Mouse (Mus musculus): ENCODE data around the gene Fam196a.

DNA sequence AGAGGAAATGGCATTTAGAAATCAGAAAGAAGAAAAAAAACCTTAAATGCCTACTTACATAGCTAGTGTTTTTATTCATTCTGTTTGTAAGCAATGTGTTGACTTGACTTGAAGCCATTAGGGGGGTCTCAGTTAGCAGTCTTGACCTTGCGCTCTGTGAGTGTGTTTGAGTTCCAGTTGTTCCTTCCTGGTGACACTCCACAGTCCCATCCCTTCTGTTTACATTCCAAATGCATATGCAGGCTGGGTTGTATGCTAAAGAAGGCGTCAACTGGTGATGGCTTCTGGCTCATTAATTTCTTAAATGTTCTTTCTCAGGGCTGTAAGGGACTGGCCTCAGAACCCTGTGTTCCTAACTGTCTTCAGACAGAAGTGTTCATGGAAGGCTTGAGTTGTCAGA, 23.4 kb upstream of the Fam196a start:
- no peak for TF ChIP-seq CTCF (conservative IDR thresholded peaks at IDR 0.05; ENCODE audit: insufficient read depth, insufficient read length, low read depth, low read length)
- no peak for TF ChIP-seq POLR2A (IDR thresholded peaks at IDR 0.05; ENCODE audit: low read depth, low read length)

All from kidney, adult 2 months (tissue).